Comparison of ENCODE assay signal across 10 mouse cellular contexts in genomic region chr2:121357494-121357893, GRCm38 (mm10). TPM values are rescaled to one million over a fixed set of nuclear protein-coding genes. Genes with fewer than 3 reads are reported as not detected.
A peak's percentile ranks its signal among the peaks of the same experiment; 100 is the strongest.
DNase-seq lines count a peak whose midpoint lies in the region; ATAC-seq and TF ChIP-seq lines count a peak whose summit lies in the region.
"Had no signal": no experiment of that assay in that cellular context is flagged by ENCODE, and none has a peak within 500 bp of the region (broad histone marks: within the 10 kb centered on the region; RNA-seq: fewer than 3 reads in every experiment).

Gene Ckmt1 (plus strand): TSS chr2:121357714.

- H3K9ac ChIP-seq in heart, embryonic 16.5 days (ENCODE audit: low read length) = no peak within 1 kb of the TSS
- H3K9ac ChIP-seq in intestine, embryonic 14.5 days (ENCODE audit: low read length) = no peak within 1 kb of the TSS
- H3K9ac ChIP-seq in liver, postnatal 0 days (replicated peaks) = no peak within 1 kb of the TSS
- H3K9ac ChIP-seq: liver, embryonic 14.5 days had no signal

- H3K4me3 ChIP-seq in heart, embryonic 16.5 days (ENCODE audit: low read length) = no peak within 1 kb of the TSS
- peak within 1 kb of the TSS; percentile 20; the same call in 1 of the 2 replicates for H3K4me3 ChIP-seq in brown adipose tissue, adult 24 weeks (ENCODE audit: insufficient read depth, low read depth, low read length)
- H3K4me3 ChIP-seq in intestine, embryonic 14.5 days (ENCODE audit: low read depth, low read length) = peak within 1 kb of the TSS; percentile 18
- H3K4me3 ChIP-seq in liver, postnatal 0 days (ENCODE audit: low read depth, low read length) = 0 out of 2 replicates have a peak within 1 kb of the TSS, but pooled peaks have one; percentile 8

- TF ChIP-seq EP300 in liver, postnatal 0 days (IDR thresholded peaks at IDR 0.05; ENCODE audit: low read depth) = no peak

- H3K36me3 ChIP-seq in heart, embryonic 16.5 days (ENCODE audit: control insufficient read depth, insufficient read depth) = no peaks in the 10 kb centered on the region
- H3K36me3 ChIP-seq in intestine, embryonic 14.5 days (ENCODE audit: control insufficient read depth, insufficient read depth, low read length) = no peaks in the 10 kb centered on the region
- H3K36me3 ChIP-seq in liver, postnatal 0 days (replicated peaks; ENCODE audit: insufficient read depth, low read length) = no peaks in the 10 kb centered on the region

- H3K4me1 ChIP-seq in heart, embryonic 16.5 days (ENCODE audit: control insufficient read depth, insufficient read depth, low read length) = peaks cover 13% of the 10 kb centered on the region
- H3K4me1 ChIP-seq in brown adipose tissue, adult 24 weeks (ENCODE audit: control insufficient read depth, insufficient read depth, insufficient read length, low read length) = peaks cover 2% of the 10 kb centered on the region; the same call in 1 of the 2 replicates
- H3K4me1 ChIP-seq in intestine, embryonic 14.5 days (replicated peaks; ENCODE audit: control insufficient read depth, insufficient read depth, low read length) = 0 out of 2 replicates have a peak, but pooled peaks cover 5% of the 10 kb centered on the region
- H3K4me1 ChIP-seq in liver, postnatal 0 days (ENCODE audit: insufficient read depth) = peaks cover 6% of the 10 kb centered on the region

- TF ChIP-seq CTCF in liver, postnatal 0 days (IDR thresholded peaks at IDR 0.05; ENCODE audit: low read depth) = no peak

- H3K27ac ChIP-seq in heart, embryonic 16.5 days (ENCODE audit: low read length) = no peak within 1 kb of the TSS
- H3K27ac ChIP-seq in brown adipose tissue, adult 24 weeks (replicated peaks; ENCODE audit: low read depth, low read length) = no peak within 1 kb of the TSS
- H3K27ac ChIP-seq in intestine, embryonic 14.5 days (ENCODE audit: low read depth) = peak within 1 kb of the TSS; percentile 51
- H3K27ac ChIP-seq in liver, postnatal 0 days (ENCODE audit: low read depth) = no peak within 1 kb of the TSS
- H3K27ac ChIP-seq: liver, embryonic 14.5 days had no signal

- no peak for DNase-seq in heart, postnatal 4 days
- no peak for DNase-seq in intestine, embryonic 14.5 days (ENCODE audit: low spot score)
- DNase-seq in liver, postnatal 0 days = no peak
- no peak for DNase-seq in gastrocnemius, adult 8-10 months (ENCODE audit: low spot score in 2 of 2)
- DNase-seq in ovary, postnatal 10 days (ENCODE audit: low spot score) = no peak
- no peak for DNase-seq in heart, adult 11 months

- peaks cover 30% of the 10 kb centered on the region for H3K27me3 ChIP-seq in heart, embryonic 16.5 days (ENCODE audit: control insufficient read depth, insufficient read depth, low read length)
- 0 out of 2 replicates have a peak, but pooled peaks cover 6% of the 10 kb centered on the region for H3K27me3 ChIP-seq in intestine, embryonic 14.5 days (replicated peaks; ENCODE audit: control insufficient read depth, insufficient read depth, low read length)
- H3K27me3 ChIP-seq in liver, postnatal 0 days (ENCODE audit: insufficient read depth, low read length) = peaks cover 47% of the 10 kb centered on the region

- peak within 1 kb of the TSS; percentile 6; the same call in 1 of the 2 replicates for H3K4me2 ChIP-seq in heart, embryonic 16.5 days (ENCODE audit: low read depth, low read length)
- peak within 1 kb of the TSS; percentile 49 for H3K4me2 ChIP-seq in intestine, embryonic 14.5 days (ENCODE audit: low read length)
- peak within 1 kb of the TSS; percentile 35 for H3K4me2 ChIP-seq in liver, postnatal 0 days (ENCODE audit: low read depth, low read length)

- H3K9me3 ChIP-seq in heart, embryonic 16.5 days (replicated peaks; ENCODE audit: control insufficient read depth, low read length) = no peaks in the 10 kb centered on the region
- H3K9me3 ChIP-seq in intestine, embryonic 14.5 days (ENCODE audit: control insufficient read depth, low read length) = no peaks in the 10 kb centered on the region
- H3K9me3 ChIP-seq in liver, postnatal 0 days (ENCODE audit: low read length) = no peaks in the 10 kb centered on the region

- no peak for ATAC-seq in heart, embryonic 16.5 days (replicated peaks; ENCODE audit: extremely low read depth, insufficient read depth, low FRiP score)
- no peak for ATAC-seq in intestine, embryonic 14.5 days (replicated peaks; ENCODE audit: low FRiP score, low TSS enrichment, low read depth)
- no peak for ATAC-seq in liver, postnatal 0 days
- ATAC-seq: Patski had no signal

- 39% methylated on average over 5 of the region's 5 CpGs for WGBS in heart, embryonic 16.5 days
- WGBS in intestine, embryonic 14.5 days = 41% methylated on average over 5 of the region's 5 CpGs
- 50% methylated on average over 5 of the region's 5 CpGs for WGBS in liver, postnatal 0 days (ENCODE audit: insufficient replicate concordance)

RNA-seq across cellular contexts. Expression of gene Ckmt1, which starts in this region (rescaled TPM):
- polyA plus RNA-seq in heart, embryonic 16.5 days (2015; fragmentation: Nextera tagmentation; extraction: Ambion mirVana) = 2.4 and 4.2 TPM in 2 replicates
- total RNA-seq in heart, postnatal 4 days (2021) = 1 to 10 TPM; 1.1 to 2.9 TPM
- not detected in 2 replicates for polyA plus RNA-seq in brown adipose tissue, adult 24 weeks (2012; ENCODE audit: insufficient read depth, insufficient read length, missing spikeins)
- 64.4 and 100 TPM in 2 replicates for polyA plus RNA-seq in intestine, embryonic 14.5 days (2014; fragmentation: Nextera tagmentation; extraction: Ambion mirVana)
- polyA plus RNA-seq in liver, postnatal 0 days (2015; fragmentation: Nextera tagmentation; extraction: Ambion mirVana) = 0.54 and 0.68 TPM in 2 replicates
- total RNA-seq in gastrocnemius, adult 8-10 months (2022) = under 1 TPM in 1 of 4 experiments, not detected in 3; 0.48 TPM

Comparison
In these comparisons a context has a peak if more than half of its experiments do, and no peak if none do; other contexts are left out.
1. RNA of gene Ckmt1 (polyA plus RNA-seq): 64.4 to 100 TPM in intestine, embryonic 14.5 days; 2.4 to 4.2 TPM in heart, embryonic 16.5 days, 0.54 to 0.68 TPM in liver, postnatal 0 days and not detected in brown adipose tissue, adult 24 weeks; every median in the first group is over 10 times any median in the second.
2. Peak in every context shown above with its lines, with median percentiles within 50 percentile points of each other: H3K4me2 ChIP-seq.